In genomic region chr1:178824871-178825270, GRCm38 (mm10) we compare ENCODE assay signal across 24 mouse cellular contexts.
"Had no signal": no experiment of that assay in that cellular context is flagged by ENCODE, and none has a peak within 500 bp of the region (broad histone marks: within the 10 kb centered on the region; RNA-seq: fewer than 3 reads in every experiment).

No protein-coding gene starts in this region.

- DNase-seq: gastrocnemius, postnatal 14 days; gastrocnemius, postnatal 36 days; heart, adult 2 months; heart, postnatal 14 days; heart, postnatal 36 days; kidney, adult 11 months; kidney, adult 2 months; kidney, adult 9 months; kidney, postnatal 14 days; kidney, postnatal 36 days; layer of hippocampus, adult 9-11 months; layer of hippocampus, postnatal 36 days; left cerebral cortex, postnatal 4 days had no signal

- H3K36me3 ChIP-seq: heart, embryonic 15.5 days; hindbrain, embryonic 12.5 days; hindbrain, embryonic 15.5 days; limb, embryonic 15.5 days had no signal

- H3K9ac ChIP-seq: heart, embryonic 13.5 days; heart, embryonic 15.5 days; hindbrain, embryonic 12.5 days; hindbrain, embryonic 15.5 days; kidney, embryonic 15.5 days; limb, embryonic 13.5 days; limb, embryonic 15.5 days had no signal

- H3K4me3 ChIP-seq: heart, adult 2 months; heart, embryonic 13.5 days; heart, embryonic 15.5 days; hindbrain, embryonic 12.5 days; hindbrain, embryonic 15.5 days; kidney, embryonic 15.5 days; limb, embryonic 13.5 days; limb, embryonic 15.5 days had no signal

- H3K9me3 ChIP-seq: heart, embryonic 13.5 days; heart, embryonic 15.5 days; hindbrain, embryonic 12.5 days; hindbrain, embryonic 15.5 days; kidney, embryonic 15.5 days; limb, embryonic 13.5 days; limb, embryonic 15.5 days had no signal

- H3K4me2 ChIP-seq: heart, embryonic 11.5 days; heart, embryonic 13.5 days; heart, embryonic 15.5 days; hindbrain, embryonic 12.5 days; hindbrain, embryonic 15.5 days; kidney, embryonic 15.5 days; limb, embryonic 13.5 days; limb, embryonic 15.5 days had no signal

- H3K27ac ChIP-seq: heart, adult 2 months; heart, embryonic 15.5 days; hindbrain, embryonic 12.5 days; hindbrain, embryonic 15.5 days; hindbrain, postnatal 0 days; kidney, embryonic 15.5 days; kidney, postnatal 0 days; limb, embryonic 13.5 days; limb, embryonic 15.5 days had no signal

- ATAC-seq: hindbrain, postnatal 0 days; intestine, embryonic 16.5 days had no signal

- H3K27me3 ChIP-seq: heart, embryonic 13.5 days; heart, embryonic 15.5 days; hindbrain, embryonic 12.5 days; hindbrain, embryonic 15.5 days; kidney, embryonic 15.5 days; limb, embryonic 13.5 days; limb, embryonic 15.5 days had no signal
